ENCODE assay signal across 15 mouse cellular contexts in genomic region chr11:16941973-16942452, GRCm38 (mm10). TPM values are rescaled to one million over a fixed set of nuclear protein-coding genes. Genes with fewer than 3 reads are reported as not detected.
A peak's percentile ranks its signal among the peaks of the same experiment; 100 is the strongest.
DNase-seq lines count a peak whose midpoint lies in the region; ATAC-seq lines count a peak whose summit lies in the region.
"Had no signal": no experiment of that assay in that cellular context is flagged by ENCODE, and none has a peak within 500 bp of the region (broad histone marks: within the 10 kb centered on the region; RNA-seq: fewer than 3 reads in every experiment).

No protein-coding gene starts in this region.

- H3K27ac ChIP-seq in forebrain, embryonic 15.5 days (replicated peaks) = peak overlapping the region; percentile 59
- peak overlapping the region; percentile 67 for H3K27ac ChIP-seq in hindbrain, embryonic 14.5 days
- H3K27ac ChIP-seq in neural tube, embryonic 14.5 days (ENCODE audit: low read depth, low read length) = peak overlapping the region; percentile 22
- H3K27ac ChIP-seq: kidney, embryonic 15.5 days; macrophage had no signal

- no peaks in the 10 kb centered on the region for H3K27me3 ChIP-seq in forebrain, embryonic 15.5 days
- H3K27me3 ChIP-seq in hindbrain, embryonic 14.5 days (ENCODE audit: control insufficient read depth, insufficient read depth, low read length) = no peaks in the 10 kb centered on the region
- no peaks in the 10 kb centered on the region for H3K27me3 ChIP-seq in neural tube, embryonic 14.5 days (ENCODE audit: control insufficient read depth, insufficient read depth, low read length)
- H3K27me3 ChIP-seq: kidney, embryonic 15.5 days had no signal

- no peaks in the 10 kb centered on the region for H3K36me3 ChIP-seq in forebrain, embryonic 15.5 days
- H3K36me3 ChIP-seq in hindbrain, embryonic 14.5 days (replicated peaks; ENCODE audit: control insufficient read depth, insufficient read depth) = no peaks in the 10 kb centered on the region
- H3K36me3 ChIP-seq in neural tube, embryonic 14.5 days (ENCODE audit: control insufficient read depth, insufficient read depth, low read length) = no peaks in the 10 kb centered on the region
- H3K36me3 ChIP-seq: kidney, embryonic 15.5 days had no signal

- no peak overlapping the region for H3K4me3 ChIP-seq in forebrain, embryonic 15.5 days
- H3K4me3 ChIP-seq in hindbrain, embryonic 14.5 days (replicated peaks; ENCODE audit: low read length) = no peak overlapping the region
- H3K4me3 ChIP-seq in neural tube, embryonic 14.5 days (ENCODE audit: low read depth, low read length) = no peak overlapping the region
- H3K4me3 ChIP-seq: kidney, embryonic 15.5 days had no signal

- H3K9me3 ChIP-seq in forebrain, embryonic 15.5 days = no peaks in the 10 kb centered on the region
- no peaks in the 10 kb centered on the region for H3K9me3 ChIP-seq in hindbrain, embryonic 14.5 days (ENCODE audit: control insufficient read depth, low read length)
- no peaks in the 10 kb centered on the region for H3K9me3 ChIP-seq in neural tube, embryonic 14.5 days (ENCODE audit: control insufficient read depth, low read length)
- H3K9me3 ChIP-seq: kidney, embryonic 15.5 days had no signal

- peak; percentile 67 for ATAC-seq in forebrain, embryonic 15.5 days (replicated peaks)
- ATAC-seq in hindbrain, embryonic 14.5 days (ENCODE audit: low FRiP score) = peak; percentile 84
- ATAC-seq in neural tube, embryonic 14.5 days (ENCODE audit: low read depth) = peak; percentile 72; the same call in 1 of the 2 replicates
- ATAC-seq in megakaryocyte progenitor cell, adult 5-6 weeks (replicated peaks; ENCODE audit: poor library complexity) = no peak
- ATAC-seq: inflammation-experienced regulatory T-cells, adult 6 months had no signal

- H3K9ac ChIP-seq in forebrain, embryonic 15.5 days (replicated peaks) = no peak overlapping the region
- H3K9ac ChIP-seq in hindbrain, embryonic 14.5 days = no peak overlapping the region
- no peak overlapping the region for H3K9ac ChIP-seq in neural tube, embryonic 14.5 days (replicated peaks; ENCODE audit: low read depth, low read length)
- H3K9ac ChIP-seq: kidney, embryonic 15.5 days had no signal

- intact Hi-C loops in left cerebral cortex, postnatal 4 days (cut with DNase I) = no loop called here

- H3K4me1 ChIP-seq in forebrain, embryonic 15.5 days = peaks cover 7% of the 10 kb centered on the region; the same call in 1 of the 2 replicates
- peaks cover 10% of the 10 kb centered on the region; the same call in 1 of the 2 replicates for H3K4me1 ChIP-seq in hindbrain, embryonic 14.5 days (replicated peaks; ENCODE audit: control insufficient read depth, insufficient read depth, low read length)
- peaks cover 6% of the 10 kb centered on the region; the same call in 1 of the 2 replicates for H3K4me1 ChIP-seq in neural tube, embryonic 14.5 days (ENCODE audit: control insufficient read depth, insufficient read depth, low read length)
- H3K4me1 ChIP-seq: kidney, embryonic 15.5 days had no signal

- no peak overlapping the region for H3K4me2 ChIP-seq in forebrain, embryonic 15.5 days (replicated peaks)
- H3K4me2 ChIP-seq in hindbrain, embryonic 14.5 days (replicated peaks) = no peak overlapping the region
- no peak overlapping the region for H3K4me2 ChIP-seq in neural tube, embryonic 14.5 days (ENCODE audit: low read depth, low read length)
- H3K4me2 ChIP-seq: kidney, embryonic 15.5 days had no signal

- 49% methylated on average over 4 of the region's 4 CpGs for WGBS in forebrain, embryonic 15.5 days
- 36% methylated on average over 4 of the region's 4 CpGs for WGBS in hindbrain, embryonic 14.5 days
- 48% methylated on average over 4 of the region's 4 CpGs for WGBS in neural tube, embryonic 14.5 days

- DNase-seq in left cerebral cortex, postnatal 4 days = peak; percentile 92
- DNase-seq in left cerebral cortex, adult 11 months (ENCODE audit: low spot score) = no peak
- DNase-seq in hindbrain, embryonic 14.5 days (ENCODE audit: low spot score) = peak; percentile 52
- DNase-seq in yolk sac, embryonic 10.5 days (ENCODE audit: low spot score) = no peak
- DNase-seq: adrenal gland, adult 8-10 months; heart, adult 18-20 months; liver; lung, adult 18-20 months; thymus, adult 18-20 months had no signal

RNA-seq across cellular contexts. Expression of gene Fbxo48, which starts 9.2 kb away (rescaled TPM):
- 1 to 10 TPM; 2.2 to 2.5 TPM for total RNA-seq in left cerebral cortex, postnatal 4 days (2021)
- 0.98 and 1.1 TPM in 2 replicates for polyA plus RNA-seq in forebrain, embryonic 15.5 days (2015; fragmentation: Nextera tagmentation; extraction: Ambion mirVana)
- 0.17 and 0.89 TPM in 2 replicates for polyA plus RNA-seq in hindbrain, embryonic 14.5 days (2014; fragmentation: Nextera tagmentation; extraction: Ambion mirVana)
- 0.60 and 0.91 TPM in 2 replicates for polyA plus RNA-seq in neural tube, embryonic 14.5 days (2014; fragmentation: Nextera tagmentation; extraction: Ambion mirVana)
- total RNA-seq in megakaryocyte progenitor cell, adult 5-6 weeks (2015) = 7.6 and 12.7 TPM in 2 replicates
- 8.1 and 10.3 TPM in 2 replicates for total RNA-seq in megakaryocyte progenitor cell, adult 5-6 weeks (2017)

Comparison
In these comparisons a context has a peak if more than half of its experiments do, and no peak if none do; other contexts are left out.
1. DNase-seq: peak in left cerebral cortex, postnatal 4 days (single experiment) and hindbrain, embryonic 14.5 days (single experiment); none in left cerebral cortex, adult 11 months (single experiment) and yolk sac, embryonic 10.5 days (single experiment).
2. Peak in every context shown above with its lines, with median percentiles within 50 percentile points of each other: H3K27ac ChIP-seq.